Mouse (Mus musculus) intestine, embryonic 16.5 days (tissue): ENCODE results near the gene Srd5a2. TPM values are rescaled to one million over a fixed set of nuclear protein-coding genes. Genes with fewer than 3 reads are reported as not detected.
"Not testable (repeated sequence)": the region's sequence is repeated elsewhere in the genome, so short reads cannot be mapped to it uniquely, and the experiment has no call there.

Experiments used
- ATAC-seq: fragments of 200-750 bp; cut with Nextera tagmentation; 2 replicates; pipeline ENCODE4 v1.8.0; 2017; ENCODE audit warnings: moderate TSS enrichment, moderate library complexity
- H3K27ac ChIP-seq: fragments of 300-500 bp; sonication (generic); 2 replicates; pipeline ENCODE4 v1.5.1; 2014; ENCODE audit warnings: mild to moderate bottlenecking, low read length
- H3K27me3 ChIP-seq: fragments of 300-500 bp; sonication (generic); replicated peaks from 2 replicates; pipeline ENCODE4 v1.6.1; 2014; ENCODE audit warnings: low read length, control low read depth, mixed read lengths; ENCODE audit not compliant: control insufficient read depth, insufficient read depth
- H3K36me3 ChIP-seq: fragments of 300-500 bp; sonication (generic); 2 replicates; pipeline ENCODE4 v1.6.1; 2014; ENCODE audit warnings: low read length, control low read depth; ENCODE audit not compliant: control insufficient read depth, insufficient read depth
- H3K4me1 ChIP-seq: fragments of 300-500 bp; sonication (generic); 2 replicates; pipeline ENCODE4 v1.6.1; 2014; ENCODE audit warnings: low read length, control low read depth, mixed read lengths; ENCODE audit not compliant: control insufficient read depth, insufficient read depth
- H3K4me2 ChIP-seq: fragments of 300-500 bp; sonication (generic); 2 replicates; pipeline ENCODE4 v1.6.1; 2014; ENCODE audit warnings: low read depth, low read length, control low read depth
- H3K4me3 ChIP-seq: fragments of 300-500 bp; sonication (generic); 2 replicates; pipeline ENCODE4 v1.5.1; 2014; ENCODE audit warnings: mild to moderate bottlenecking, low read length
- H3K9ac ChIP-seq: fragments of 300-500 bp; sonication (generic); 2 replicates; pipeline ENCODE4 v1.6.1; 2014; ENCODE audit warnings: low read depth, low read length
- H3K9me3 ChIP-seq: fragments of 300-500 bp; sonication (generic); 2 replicates; pipeline ENCODE4 v1.6.1; 2016; ENCODE audit warnings: low read length, control low read depth; ENCODE audit not compliant: control insufficient read depth
- WGBS: fragments of 180-500 bp; shearing (Covaris S2); extraction: QIAGEN DNeasy Blood & Tissue Kit; methylation state at CpG from one replicate; pipeline ENCODE4 v1.1.7; 2014; 5-methylcytosine and 5-hydroxymethylcytosine counted together
- polyA plus RNA-seq: library from polyadenylated mRNA; unstranded; fragments of >200 nt; fragmentation: Nextera tagmentation; extraction: Ambion mirVana; gene quantifications from 2 replicates; pipeline ENCODE4 v1.2.1, GENCODE M21; 2015

The Srd5a2 gene
- polyA plus RNA-seq, result not detected in 2 replicates

DNA sequence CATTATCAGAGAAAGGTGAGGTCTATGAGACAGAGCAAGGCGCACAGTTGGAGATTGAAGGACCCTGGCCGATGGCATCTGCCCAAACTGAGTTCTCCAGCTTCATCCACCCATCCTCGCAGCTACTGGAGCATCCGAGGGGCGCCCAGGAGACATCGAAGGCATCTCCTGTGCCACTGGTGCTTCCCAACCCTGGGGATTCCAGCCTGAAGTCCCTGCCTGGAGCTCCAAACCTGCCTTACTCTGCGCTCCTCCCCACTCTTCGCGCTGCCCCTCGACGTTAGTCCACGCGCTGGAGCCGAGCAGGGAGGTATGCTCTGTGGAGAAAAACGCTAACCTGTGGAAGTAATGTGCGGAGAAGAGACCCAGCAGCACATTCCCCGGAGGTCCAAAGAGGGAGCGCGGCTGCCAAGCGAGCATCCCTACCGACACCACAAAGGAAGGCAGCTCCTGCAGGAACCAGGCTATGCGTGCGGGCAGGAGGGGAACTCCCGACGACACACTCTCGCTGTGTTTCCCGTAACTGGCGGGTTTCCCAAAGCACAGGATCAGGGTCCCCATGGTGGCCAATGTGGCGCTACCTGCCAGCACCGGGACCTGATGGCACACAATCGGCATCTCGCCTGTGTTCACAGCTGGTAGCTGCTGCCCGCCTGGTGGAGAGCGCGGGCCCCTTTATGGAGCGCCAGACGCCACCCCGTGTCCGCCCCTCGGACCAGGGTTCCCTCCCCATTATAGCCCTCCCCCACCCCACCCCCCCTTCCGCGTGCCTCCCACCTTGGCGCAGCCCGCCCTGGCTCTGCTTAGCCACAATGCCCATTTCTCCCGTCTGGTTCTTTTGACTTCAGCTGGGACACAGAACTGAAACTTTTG, at the start of gene Srd5a2:
Gene Srd5a2 (minus strand): TSS at position 707 of the 873 bp plus-strand sequence.
- no peak for ATAC-seq
- peak within 1 kb of the TSS; percentile 24 for H3K4me3 ChIP-seq
- peaks cover 2% of the 10 kb centered on the region; the same call in 1 of the 2 replicates for H3K4me1 ChIP-seq
- no peak within 1 kb of the TSS for H3K27ac ChIP-seq
- no peaks in the 10 kb centered on the region for H3K9me3 ChIP-seq
- H3K9ac ChIP-seq, result no peak within 1 kb of the TSS
- H3K36me3 ChIP-seq, result no peaks in the 10 kb centered on the region
- WGBS, result 2% methylated on average over 44 of the region's 45 CpGs
- H3K4me2 ChIP-seq, result peak within 1 kb of the TSS; percentile 42
- peaks cover 40% of the 10 kb centered on the region for H3K27me3 ChIP-seq

DNA sequence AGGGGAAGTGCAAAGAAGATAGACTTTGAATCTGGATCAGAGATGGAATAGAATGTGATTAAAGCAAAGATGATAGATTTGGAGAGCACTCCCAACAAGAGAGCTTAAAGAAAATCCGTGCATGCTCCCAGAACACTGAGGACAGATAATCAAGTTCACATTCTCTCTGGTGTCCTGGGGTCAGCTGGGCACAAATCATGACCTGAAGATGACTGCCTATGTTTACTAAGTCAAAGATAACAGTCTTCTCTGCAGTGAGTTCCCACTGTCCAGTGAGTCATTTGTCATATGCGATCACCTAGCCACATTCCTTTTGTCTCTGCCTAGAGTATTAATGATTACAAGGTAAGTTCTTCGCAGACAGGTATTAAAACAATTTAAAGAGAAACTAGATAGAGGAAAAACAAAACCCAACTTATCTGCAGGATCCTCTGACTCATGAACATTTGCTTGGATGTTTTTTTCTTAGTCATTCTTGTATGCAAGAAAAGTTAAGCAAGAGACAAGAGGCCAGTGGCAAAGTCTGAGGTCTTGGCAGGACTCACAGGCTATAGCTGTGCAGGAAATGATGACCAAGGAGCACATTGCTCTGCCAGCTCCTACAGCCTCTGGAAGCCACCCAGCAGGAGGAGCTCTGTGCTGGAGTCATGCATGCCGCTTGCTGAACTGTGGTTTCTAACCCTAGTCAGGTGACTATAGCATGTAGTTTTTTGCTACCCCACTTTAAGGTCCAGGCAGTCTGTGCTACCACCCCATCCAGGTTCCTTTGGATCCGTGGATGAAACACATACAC, 41.4 kb upstream of the Srd5a2 start:
- Histone ChIP-seq H3K4me3 (no peak overlapping the region), H3K36me3 (no peaks in the 10 kb centered on the region), H3K9ac (no peak overlapping the region), H3K4me1 (no peaks in the 10 kb centered on the region), H3K4me2 (no peak overlapping the region), H3K27me3 (no peaks in the 10 kb centered on the region), H3K27ac (no peak overlapping the region), H3K9me3 (no peaks in the 10 kb centered on the region)
- ATAC-seq, result 0 out of 2 replicates have a peak, but pooled peaks have one; percentile 58
- 53% methylated on average over 5 of the region's 5 CpGs for WGBS

DNA sequence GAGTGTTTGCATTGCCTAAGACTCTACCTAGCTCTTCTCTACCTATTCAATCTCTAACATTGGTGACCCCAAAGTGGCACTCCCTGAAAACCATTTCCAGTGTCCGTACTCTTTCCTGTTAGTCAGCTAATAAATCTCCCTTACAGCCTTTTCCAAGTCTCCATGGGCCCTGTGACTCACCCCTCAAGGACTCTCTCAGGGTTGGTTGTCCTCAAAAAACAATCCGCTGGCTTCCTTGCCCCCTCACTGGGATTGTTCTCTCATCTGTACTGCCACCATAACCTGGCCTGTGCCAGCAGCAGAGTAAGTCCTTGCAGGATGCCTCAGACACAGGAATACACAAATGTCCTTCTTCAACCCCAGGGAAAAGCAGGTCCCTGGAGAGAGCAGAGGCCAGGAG, 40.3 kb upstream of the Srd5a2 start:
- H3K27ac ChIP-seq, result no peak overlapping the region
- ATAC-seq, result no peak
- H3K4me1 ChIP-seq, result no peaks in the 10 kb centered on the region
- H3K9me3 ChIP-seq, result no peaks in the 10 kb centered on the region
- H3K4me3 ChIP-seq, result no peak overlapping the region
- H3K36me3 ChIP-seq, result no peaks in the 10 kb centered on the region
- no peak overlapping the region for H3K9ac ChIP-seq
- H3K4me2 ChIP-seq, result no peak overlapping the region
- WGBS, result 74% methylated on average over 2 of the region's 2 CpGs
- H3K27me3 ChIP-seq, result no peaks in the 10 kb centered on the region

DNA sequence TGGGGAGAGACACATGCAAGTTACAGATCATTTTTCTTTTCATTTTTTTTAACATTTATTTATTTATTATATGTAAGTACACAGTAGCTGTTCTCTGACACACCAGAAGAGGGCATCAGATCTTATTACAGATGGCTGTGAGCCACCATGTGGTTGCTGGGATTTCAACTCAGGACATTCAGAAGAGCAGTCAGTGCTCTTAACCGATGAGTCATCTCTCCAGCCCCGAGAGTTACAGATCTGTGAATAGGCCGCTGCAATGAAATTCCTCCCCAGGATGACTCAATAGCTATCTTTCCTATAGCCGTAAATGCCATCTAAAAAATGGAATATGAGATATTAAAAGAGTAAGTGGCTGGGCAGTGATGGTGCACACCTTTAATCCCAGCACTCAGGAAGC, 35.7 kb upstream of the Srd5a2 start:
- 71% methylated on average over 4 of the region's 4 CpGs for WGBS

DNA sequence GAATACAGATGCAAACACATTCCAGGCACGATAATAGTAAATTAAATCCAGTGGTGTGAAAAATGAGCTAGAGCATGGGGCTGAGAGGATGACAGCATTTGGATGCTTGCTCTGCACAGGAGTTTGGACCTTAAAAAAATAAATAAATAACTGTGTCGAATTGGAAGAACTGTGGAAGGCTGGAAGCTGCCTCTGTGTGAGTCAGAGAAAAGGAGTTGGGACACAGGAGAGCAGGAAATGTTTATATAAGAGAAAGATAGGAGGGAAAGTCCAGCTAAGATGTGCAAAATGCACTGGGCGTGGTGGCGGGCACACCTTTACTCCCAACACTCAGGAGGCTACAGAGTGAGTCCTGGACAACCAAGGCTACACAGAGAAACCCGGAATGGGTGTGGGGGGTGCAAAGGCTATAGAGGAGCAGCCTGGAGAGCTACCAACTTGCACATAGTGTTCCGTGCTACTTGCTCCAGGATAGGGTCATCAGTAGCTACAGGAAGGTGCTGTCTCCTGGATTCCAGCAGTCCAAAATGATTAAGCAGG, 32.4 kb upstream of the Srd5a2 start:
- 60% methylated on average over 6 of the region's 6 CpGs for WGBS
- H3K9me3 ChIP-seq, result no peaks in the 10 kb centered on the region
- peak; percentile 78 for ATAC-seq

More for the DNA sequence above, 35.7 kb upstream of the Srd5a2 start:
- no peak overlapping the region for H3K9ac ChIP-seq
- no peaks in the 10 kb centered on the region for H3K27me3 ChIP-seq
- H3K4me1 ChIP-seq, result no peaks in the 10 kb centered on the region
- H3K4me3 ChIP-seq, result no peak overlapping the region
- no peak overlapping the region for H3K27ac ChIP-seq
- H3K36me3 ChIP-seq, result no peaks in the 10 kb centered on the region
- H3K4me2 ChIP-seq, result no peak overlapping the region
- no peak for ATAC-seq
- no peaks in the 10 kb centered on the region for H3K9me3 ChIP-seq

DNA sequence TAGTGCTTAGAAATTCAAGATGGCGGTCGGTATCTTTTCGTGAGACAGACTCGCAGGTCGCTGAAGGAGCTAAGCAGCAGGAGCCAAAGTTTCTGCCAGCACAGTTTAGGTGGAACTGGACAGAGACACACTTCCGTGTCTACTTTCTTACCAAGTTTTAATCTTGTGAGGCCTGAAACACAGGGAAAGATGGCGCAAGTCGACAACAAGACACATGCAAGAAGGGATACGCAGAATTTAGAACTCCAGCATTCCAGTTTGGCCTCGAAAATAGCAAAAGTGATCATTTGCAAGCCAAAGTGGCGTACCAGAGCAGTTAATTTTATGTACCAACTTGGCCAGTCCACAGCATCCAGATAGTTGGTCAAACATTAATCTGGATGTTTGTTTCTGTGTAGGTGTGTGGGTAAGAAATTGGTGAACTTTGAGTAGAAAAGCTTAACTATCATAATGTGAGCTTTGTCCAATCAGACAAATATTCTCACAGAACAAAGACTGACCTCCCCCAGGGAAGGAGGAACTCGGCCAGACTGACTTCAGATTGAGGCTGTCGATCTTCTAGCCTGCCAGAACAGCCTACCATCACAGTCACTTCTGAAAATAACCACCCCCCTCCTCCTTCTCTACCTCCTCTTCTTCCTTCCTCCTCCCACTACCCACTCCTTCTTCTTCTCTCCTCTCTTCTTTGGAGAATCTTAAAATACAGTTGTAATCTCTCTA, 31.2 kb upstream of the Srd5a2 start:
- 82% methylated on average over 13 of the region's 13 CpGs for WGBS
- Histone ChIP-seq H3K4me3 (no peak overlapping the region), H3K4me2 (no peak overlapping the region), H3K27ac (no peak overlapping the region), H3K36me3 (no peaks in the 10 kb centered on the region), H3K9ac (no peak overlapping the region), H3K4me1 (no peaks in the 10 kb centered on the region), H3K27me3 (no peaks in the 10 kb centered on the region), H3K9me3 (no peaks in the 10 kb centered on the region)
- ATAC-seq, result no peak

More for the DNA sequence above, 32.4 kb upstream of the Srd5a2 start:
- H3K9ac ChIP-seq, result no peak overlapping the region
- no peaks in the 10 kb centered on the region for H3K4me1 ChIP-seq
- H3K4me2 ChIP-seq, result no peak overlapping the region
- H3K27ac ChIP-seq, result no peak overlapping the region
- H3K4me3 ChIP-seq, result no peak overlapping the region
- no peaks in the 10 kb centered on the region for H3K36me3 ChIP-seq
- H3K27me3 ChIP-seq, result no peaks in the 10 kb centered on the region

DNA sequence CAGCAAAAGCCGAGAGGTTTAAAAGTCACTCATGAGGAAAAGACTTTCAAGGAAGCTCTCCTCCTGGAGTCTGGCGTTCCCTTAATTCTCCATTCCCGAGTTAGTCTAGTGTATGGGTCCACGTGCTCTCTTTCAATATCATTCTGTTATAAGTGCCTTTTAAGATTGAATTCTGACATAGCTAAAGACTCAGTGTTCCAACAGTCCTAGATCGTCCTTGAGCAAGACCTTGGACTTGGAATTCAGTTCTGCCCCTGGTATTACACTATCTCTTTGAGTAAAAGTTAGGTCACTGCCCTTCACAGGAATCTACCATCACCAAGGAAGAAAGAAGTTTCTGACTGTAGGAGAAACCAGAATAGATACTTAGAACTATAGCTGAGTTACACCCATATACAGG, 25.4 kb upstream of the Srd5a2 start:
- H3K36me3 ChIP-seq, H3K27me3 ChIP-seq, ATAC-seq, H3K9ac ChIP-seq, H3K4me1 ChIP-seq, H3K4me2 ChIP-seq, H3K4me3 ChIP-seq, H3K9me3 ChIP-seq, H3K27ac ChIP-seq: not testable (repeated sequence)
- 85% methylated on average over 5 of the region's 5 CpGs for WGBS

DNA sequence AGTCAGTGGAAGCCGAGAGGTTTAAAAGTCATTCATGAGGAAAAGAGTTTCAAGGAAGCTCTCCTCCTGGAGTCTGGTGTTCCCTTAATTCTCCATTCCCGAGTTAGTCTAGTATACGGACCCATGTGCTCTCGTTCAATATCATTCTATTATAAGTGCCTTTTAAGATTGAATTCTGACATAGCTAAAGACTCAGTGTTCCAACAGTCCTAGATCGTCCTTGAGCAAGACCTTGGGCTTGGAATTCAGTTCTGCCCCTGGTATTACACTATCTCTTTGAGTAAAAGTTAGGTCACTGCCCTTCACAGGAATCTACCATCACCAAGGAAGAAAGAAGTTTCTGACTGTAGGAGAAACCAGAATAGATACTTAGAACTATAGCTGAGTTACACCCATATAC, 15.0 kb upstream of the Srd5a2 start:
- 85% methylated on average over 5 of the region's 5 CpGs for WGBS
- not testable (repeated sequence) for H3K36me3 ChIP-seq, H3K27me3 ChIP-seq, H3K9ac ChIP-seq, H3K27ac ChIP-seq, H3K4me2 ChIP-seq, H3K4me3 ChIP-seq, ATAC-seq, H3K4me1 ChIP-seq, H3K9me3 ChIP-seq
